Mouse (Mus musculus) midbrain, postnatal 0 days (tissue): ENCODE measurements around the gene Pgap3. TPM values are rescaled to one million over a fixed set of nuclear protein-coding genes. Genes with fewer than 3 reads are reported as not detected.
A peak's percentile ranks its signal among the peaks of the same experiment; 100 is the strongest.

ENCODE experiments used
- ATAC-seq: fragments of 200-750 bp; cut with Nextera tagmentation; 2 replicates; pipeline ENCODE4 v1.8.0; 2017; ENCODE audit warnings: moderate number of reproducible peaks, mild to moderate bottlenecking, moderate TSS enrichment, moderate library complexity; ENCODE audit not compliant: low FRiP score
- DNase-seq: peaks from one replicate; pipeline ENCODE4 v3.0.0-alpha.2; 2015; ENCODE audit warnings: low spot score
- H3K27ac ChIP-seq: fragments of 300-500 bp; sonication (generic); 2 replicates; pipeline ENCODE4 v1.5.1; 2014; ENCODE audit warnings: low read depth, mild to moderate bottlenecking, low read length, mixed read lengths
- H3K27me3 ChIP-seq: fragments of 300-500 bp; sonication (generic); 2 replicates; pipeline ENCODE4 v1.6.1; 2014; ENCODE audit warnings: low read length, control low read depth, mixed read lengths; ENCODE audit not compliant: insufficient read depth
- H3K36me3 ChIP-seq: fragments of 300-500 bp; sonication (generic); 2 replicates; pipeline ENCODE4 v1.6.1; 2014; ENCODE audit warnings: low read length, control low read depth, mixed read lengths; ENCODE audit not compliant: insufficient read depth
- H3K4me1 ChIP-seq: fragments of 300-500 bp; sonication (generic); 2 replicates; pipeline ENCODE4 v1.6.1; 2014; ENCODE audit warnings: mild to moderate bottlenecking, control low read depth, antibody characterized with exemption, low read length, mixed read lengths; ENCODE audit not compliant: insufficient read depth
- H3K4me2 ChIP-seq: fragments of 300-500 bp; sonication (generic); 2 replicates; pipeline ENCODE4 v1.6.1; 2014; ENCODE audit warnings: low read depth, mild to moderate bottlenecking, low read length, mixed read lengths; ENCODE audit not compliant: poor library complexity, severe bottlenecking
- H3K4me3 ChIP-seq: fragments of 300-500 bp; sonication (generic); 2 replicates; pipeline ENCODE4 v1.5.1; 2014; ENCODE audit warnings: low read depth, mild to moderate bottlenecking, low read length, moderate library complexity
- H3K9ac ChIP-seq: fragments of 300-500 bp; sonication (generic); replicated peaks from 2 replicates; pipeline ENCODE4 v1.6.1; 2014; ENCODE audit warnings: mild to moderate bottlenecking, low read length, moderate library complexity, mixed read lengths; ENCODE audit not compliant: poor library complexity, severe bottlenecking
- H3K9me3 ChIP-seq: fragments of 300-500 bp; sonication (generic); 2 replicates; pipeline ENCODE4 v1.6.1; 2016; ENCODE audit warnings: low read length, control low read depth
- CTCF ChIP-seq: IDR thresholded peaks from 2 replicates; pipeline ENCODE4 v1.5.1; 2016; ENCODE audit warnings: antibody characterized with exemption, mild to moderate bottlenecking
- WGBS: fragments of 180-500 bp; shearing (Covaris S2); extraction: QIAGEN DNeasy Blood & Tissue Kit; methylation state at CpG from one replicate; pipeline ENCODE4 v1.1.7; 2014; 5-methylcytosine and 5-hydroxymethylcytosine counted together
- polyA plus RNA-seq: library from polyadenylated mRNA; unstranded; fragments of >200 nt; fragmentation: Nextera tagmentation; extraction: Ambion mirVana; gene quantifications from 2 replicates; pipeline ENCODE4 v1.2.1, GENCODE M21; 2015
- total RNA-seq: library from RNA; depleted of rRNA; stranded (reverse); fragments of >200 nt; gene quantifications from 2 replicates; pipeline ENCODE4 v1.2.3, GENCODE M21; 2014

Pgap3 gene
- total and polyA plus RNA-seq, 2 experiments from 2014 or later, result 7.0 to 10.9 TPM

DNA sequence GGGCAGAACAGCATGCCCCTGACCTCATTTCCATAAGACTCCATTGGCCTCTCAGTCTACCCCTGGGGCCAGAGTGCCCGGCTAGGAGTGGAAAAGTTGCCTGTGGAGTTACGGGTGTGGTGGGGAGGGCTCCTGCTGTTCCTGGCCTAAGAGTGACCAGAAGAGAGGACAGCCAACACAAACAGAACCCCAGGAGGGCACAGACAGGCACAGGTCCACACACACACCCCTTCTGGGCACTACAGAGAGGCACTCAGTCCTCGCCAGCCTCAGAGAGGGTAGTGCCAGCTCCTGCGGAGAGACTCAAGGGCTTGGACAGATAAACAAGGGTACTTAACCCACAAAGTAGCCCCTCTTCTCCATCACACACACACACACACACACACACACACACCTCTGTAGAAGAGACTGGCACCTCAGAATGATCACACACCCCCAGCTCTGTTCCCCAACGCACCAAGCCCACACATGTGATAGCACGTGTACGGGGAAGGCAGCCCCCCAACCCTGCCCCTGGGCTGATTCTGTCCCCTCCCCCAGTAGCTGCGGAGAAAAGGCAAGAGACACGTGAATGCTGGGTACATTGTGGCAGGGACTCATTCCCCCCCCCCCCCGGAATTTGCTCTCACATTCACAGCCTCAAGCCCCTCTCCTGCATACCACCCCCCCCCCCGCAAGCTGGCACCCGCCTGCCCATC is 52.8 kb downstream of the Pgap3 start:
- WGBS, result 6% methylated on average over 8 of the region's 12 CpGs
- H3K27ac ChIP-seq, result no peak overlapping the region
- no peaks in the 10 kb centered on the region for H3K9me3 ChIP-seq
- H3K27me3 ChIP-seq, result peaks cover 52% of the 10 kb centered on the region
- no peak overlapping the region for H3K9ac ChIP-seq
- no peaks in the 10 kb centered on the region for H3K4me1 ChIP-seq
- no peak for ATAC-seq
- TF ChIP-seq CTCF, result no peak
- DNase-seq, result no peak
- H3K4me2 ChIP-seq, result peak overlapping the region; percentile 90
- peak overlapping the region; percentile 53; the same call in 1 of the 2 replicates for H3K4me3 ChIP-seq
- H3K36me3 ChIP-seq, result no peaks in the 10 kb centered on the region

DNA sequence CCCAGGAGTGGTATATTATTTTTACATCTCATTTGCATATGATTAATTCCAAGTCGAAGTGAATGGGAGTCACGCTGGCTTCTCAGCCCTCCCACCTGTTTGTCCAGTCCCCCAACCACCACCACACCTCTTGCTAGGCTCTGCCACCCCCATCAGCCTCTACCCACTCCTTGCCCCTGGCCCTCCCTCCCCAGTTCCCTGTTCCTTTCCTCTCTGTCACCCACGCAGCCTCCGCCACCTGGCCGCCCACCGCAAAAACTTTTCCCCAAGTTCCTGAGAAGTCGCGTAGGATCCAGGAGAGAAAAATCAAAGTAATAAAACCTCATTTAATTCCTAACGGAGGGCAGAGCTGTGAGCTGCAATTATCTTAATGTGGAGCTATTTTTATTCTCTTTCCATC is 54.1 kb downstream of the Pgap3 start:
- DNase-seq (no peak), ATAC-seq (no peak)
- Histone ChIP-seq H3K4me2 (no peak overlapping the region), H3K4me3 (no peak overlapping the region), H3K9ac (no peak overlapping the region), H3K4me1 (no peaks in the 10 kb centered on the region), H3K36me3 (no peaks in the 10 kb centered on the region), H3K27ac (no peak overlapping the region), H3K27me3 (peaks cover 50% of the 10 kb centered on the region), H3K9me3 (no peaks in the 10 kb centered on the region)
- 9% methylated on average over 9 of the region's 9 CpGs for WGBS
- no peak for TF ChIP-seq CTCF

DNA sequence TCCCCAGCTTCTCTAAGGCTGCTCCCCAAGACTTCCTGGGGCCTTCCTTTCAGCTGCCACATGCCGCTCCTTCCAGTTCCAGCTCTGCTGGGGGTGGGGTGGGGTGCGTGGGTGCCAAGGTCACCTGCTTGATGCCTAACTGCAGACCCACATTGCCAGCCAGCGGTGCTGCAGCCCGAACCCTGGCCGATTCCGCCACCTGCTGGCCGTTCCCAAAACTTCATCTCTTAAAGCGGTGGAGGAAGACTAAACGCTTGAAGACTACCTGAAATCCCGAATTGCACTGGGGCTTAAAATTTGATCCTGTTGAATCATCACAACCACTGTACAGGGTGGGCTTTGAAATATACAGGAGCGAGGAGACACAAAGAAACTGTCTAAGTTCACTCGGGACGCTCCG is 55.0 kb downstream of the Pgap3 start:
- no peaks in the 10 kb centered on the region for H3K4me1 ChIP-seq
- no peak overlapping the region for H3K27ac ChIP-seq
- no peak overlapping the region for H3K4me3 ChIP-seq
- 1% methylated on average over 14 of the region's 14 CpGs for WGBS
- peak overlapping the region; percentile 40; the same call in 1 of the 2 replicates for H3K4me2 ChIP-seq
- H3K9ac ChIP-seq, result no peak overlapping the region
- no peaks in the 10 kb centered on the region for H3K36me3 ChIP-seq
- H3K9me3 ChIP-seq, result no peaks in the 10 kb centered on the region
- ATAC-seq (no peak), DNase-seq (peak; percentile 69)
- H3K27me3 ChIP-seq, result peaks cover 51% of the 10 kb centered on the region
- peak; percentile 87 for TF ChIP-seq CTCF

- Histone ChIP-seq H3K4me2 (peak overlapping the region; percentile 66), H3K27ac (no peak overlapping the region), H3K36me3 (no peaks in the 10 kb centered on the region), H3K9ac (no peak overlapping the region), H3K4me3 (peak overlapping the region; percentile 31; the same call in 1 of the 2 replicates), H3K27me3 (peaks cover 52% of the 10 kb centered on the region), H3K9me3 (no peaks in the 10 kb centered on the region), H3K4me1 (0 out of 2 replicates have a peak, but pooled peaks cover 3% of the 10 kb centered on the region)
- DNase-seq, result peak; percentile 92
- peak; percentile 55 for ATAC-seq
- TF ChIP-seq CTCF, result peak; percentile 100
- WGBS, result under 1% methylated on average over 27 of the region's 29 CpGs
Measured at GRCm38 (mm10) chr11:98342000-98342945, 58.0 kb downstream of the Pgap3 start.

GRCm38 (mm10) chr11:98341174-98341573 is 59.1 kb downstream of the Pgap3 start:
- no peak overlapping the region for H3K9ac ChIP-seq
- TF ChIP-seq CTCF, result no peak
- DNase-seq (no peak), ATAC-seq (no peak)
- no peak overlapping the region for H3K4me3 ChIP-seq
- no peak overlapping the region for H3K4me2 ChIP-seq
- no peak overlapping the region for H3K27ac ChIP-seq
- H3K36me3 ChIP-seq, result no peaks in the 10 kb centered on the region
- WGBS, result 60% methylated on average over 4 of the region's 4 CpGs
- peaks cover 51% of the 10 kb centered on the region for H3K27me3 ChIP-seq
- H3K9me3 ChIP-seq, result no peaks in the 10 kb centered on the region
- H3K4me1 ChIP-seq, result 0 out of 2 replicates have a peak, but pooled peaks cover 3% of the 10 kb centered on the region

DNA sequence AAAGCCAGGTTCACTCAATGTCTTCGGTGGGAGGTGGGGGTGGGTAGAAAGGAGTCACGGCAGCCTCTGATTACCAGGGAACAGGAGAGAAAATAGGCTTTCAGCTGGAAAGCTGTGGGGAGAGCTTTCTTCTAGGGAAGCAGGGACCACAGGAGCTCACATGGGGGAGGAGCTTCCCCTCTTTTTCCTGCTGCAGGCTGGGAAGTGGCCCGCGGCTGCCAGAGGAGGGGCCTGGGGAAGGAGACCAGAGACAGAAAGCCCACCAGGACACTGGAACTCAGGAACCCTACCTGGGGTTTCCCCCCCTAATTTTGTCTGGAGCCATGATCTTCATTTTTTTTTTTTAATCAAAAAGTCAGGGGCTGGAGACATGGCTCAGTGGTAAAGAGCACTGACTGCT is 59.7 kb downstream of the Pgap3 start:
- H3K27ac ChIP-seq, result no peak overlapping the region
- no peak overlapping the region for H3K9ac ChIP-seq
- ATAC-seq, result no peak
- 19% methylated on average over 2 of the region's 4 CpGs for WGBS
- no peak overlapping the region for H3K4me2 ChIP-seq
- DNase-seq, result no peak
- no peaks in the 10 kb centered on the region for H3K36me3 ChIP-seq
- 0 out of 2 replicates have a peak, but pooled peaks cover 3% of the 10 kb centered on the region for H3K4me1 ChIP-seq
- TF ChIP-seq CTCF, result no peak
- H3K27me3 ChIP-seq, result peaks cover 53% of the 10 kb centered on the region
- no peaks in the 10 kb centered on the region for H3K9me3 ChIP-seq
- no peak overlapping the region for H3K4me3 ChIP-seq
